8 mouse cellular contexts compared by ENCODE assay signal in genomic region chr11:80086844-80087243, GRCm38 (mm10). TPM values are rescaled to one million over a fixed set of nuclear protein-coding genes. Genes with fewer than 3 reads are reported as not detected.
DNase-seq lines count a peak whose midpoint lies in the region; ATAC-seq and TF ChIP-seq lines count a peak whose summit lies in the region.

No protein-coding gene starts in this region.

- peaks cover 0 to 3% of the 10 kb centered on the region in 2 experiments; a peak in 1 of 4 replicates for H3K4me1 ChIP-seq in ES-E14 (ENCODE audit: control insufficient read depth in 2 of 2, insufficient read depth in 2 of 2, low read length in 2 of 2, poor library complexity in 1 of 2)
- peaks cover 18% of the 10 kb centered on the region for H3K4me1 ChIP-seq in forebrain, embryonic 10.5 days
- peaks cover 8% of the 10 kb centered on the region for H3K4me1 ChIP-seq in lung, embryonic 15.5 days

- H3K27ac ChIP-seq in ES-E14 (ENCODE audit: insufficient read depth, low read depth, low read length, poor library complexity, severe bottlenecking) = no peak overlapping the region
- no peak overlapping the region for H3K27ac ChIP-seq in forebrain, embryonic 10.5 days
- H3K27ac ChIP-seq in lung, embryonic 15.5 days = no peak overlapping the region

- no peak overlapping the region for H3K9ac ChIP-seq in ES-E14 (ENCODE audit: insufficient read depth, low read depth, low read length, poor library complexity, severe bottlenecking)
- H3K9ac ChIP-seq in lung, embryonic 15.5 days = no peak overlapping the region

- peak; percentile 61; the same call in 1 of the 2 replicates for ATAC-seq in lung, embryonic 15.5 days (ENCODE audit: borderline replicate concordance, extremely low read depth, low FRiP score, low TSS enrichment)

- no peak overlapping the region for H3K4me2 ChIP-seq in lung, embryonic 15.5 days

- DNase-seq in ES-E14 (ENCODE audit: low read depth, low spot score) = peak; percentile 98
- peak; percentile 94 for DNase-seq in brain, adult 2 months (ENCODE audit: low read depth, low spot score)
- DNase-seq in forebrain, embryonic 10.5 days (ENCODE audit: extremely low spot score, low spot score) = peak; percentile 86
- peak; percentile 87 to 90 for DNase-seq in heart, postnatal 14 days
- peak; percentile 72 for DNase-seq in layer of hippocampus, adult 9-10 months (ENCODE audit: low spot score)
- DNase-seq in retina, postnatal 7 days (ENCODE audit: low read depth, low spot score) = peak; percentile 70
- DNase-seq in urinary bladder, adult 2 months (ENCODE audit: low spot score) = peak; percentile 43

- in situ Hi-C loops in ES-E14 (cut with MboI; ENCODE audit: low sequenced_read_pairs in 2 of 2, unreplicated experiment in 2 of 2) = no loop called here

- H3K9me3 ChIP-seq in ES-E14 (ENCODE audit: control insufficient read depth, insufficient read depth, low read depth, low read length) = no peaks in the 10 kb centered on the region
- no peaks in the 10 kb centered on the region for H3K9me3 ChIP-seq in forebrain, embryonic 10.5 days
- H3K9me3 ChIP-seq in lung, embryonic 15.5 days = no peaks in the 10 kb centered on the region

- intact Hi-C loops in heart, postnatal 14 days (cut with DNase I) = loop anchor here (5.0 to 10.0 kb wide), 3 partner anchors 45 to 98 kb away; partner anchors contain the start of genes Rnf135 and Tefm

- no peak overlapping the region for H3K4me3 ChIP-seq in ES-E14 (ENCODE audit: insufficient read depth in 1 of 2, low read depth in 1 of 2, low read length in 2 of 2, poor library complexity in 1 of 2, severe bottlenecking in 1 of 2)
- no peak overlapping the region; the same call in 1 of the 2 replicates for H3K4me3 ChIP-seq in forebrain, embryonic 10.5 days
- H3K4me3 ChIP-seq in lung, embryonic 15.5 days = no peak overlapping the region

- 15% methylated on average over 5 of the region's 5 CpGs for WGBS in forebrain, embryonic 10.5 days
- 14% methylated on average over 5 of the region's 5 CpGs for WGBS in lung, embryonic 15.5 days

- no peaks in the 10 kb centered on the region for H3K27me3 ChIP-seq in forebrain, embryonic 10.5 days (ENCODE audit: poor library complexity, severe bottlenecking)
- no peaks in the 10 kb centered on the region for H3K27me3 ChIP-seq in lung, embryonic 15.5 days

- no peaks in the 10 kb centered on the region for H3K36me3 ChIP-seq in ES-E14 (ENCODE audit: control insufficient read depth, insufficient read depth, low read length, poor library complexity, severe bottlenecking)
- peaks cover 2% of the 10 kb centered on the region for H3K36me3 ChIP-seq in forebrain, embryonic 10.5 days (replicated peaks)
- no peaks in the 10 kb centered on the region for H3K36me3 ChIP-seq in lung, embryonic 15.5 days

TF ChIP-seq in ES-E14, 5 proteins besides CTCF, POLR2A, EP300 and RAD21:
- TF ChIP-seq HCFC1 (IDR thresholded peaks at IDR 0.05; ENCODE audit: borderline replicate concordance, insufficient read depth, low read length) (no peak), CHD2 (IDR thresholded peaks at IDR 0.05; ENCODE audit: low read depth, low read length) (no peak), MAFK (IDR thresholded peaks at IDR 0.05; ENCODE audit: insufficient read depth, low read depth, low read length) (no peak), ZC3H11A (IDR thresholded peaks at IDR 0.05; ENCODE audit: borderline replicate concordance, low read depth, low read length) (no peak), ZNF384 (IDR thresholded peaks at IDR 0.05; ENCODE audit: low read depth, low read length) (no peak)

RNA-seq across cellular contexts. Expression of gene Atad5, which starts 2.4 kb away (rescaled TPM):
- 18.1 and 23.6 TPM in 2 replicates for total RNA-seq in ES-E14 (2012; rRNA removed)
- 20.3 and 20.7 TPM in 2 replicates for polyA plus RNA-seq in forebrain, embryonic 10.5 days (2016; fragmentation: Nextera tagmentation; extraction: Ambion mirVana)
- total RNA-seq in heart, postnatal 14 days (2021) = 1 to 10 TPM; 1.8 to 2.0 TPM
- 10.8 and 11.4 TPM in 2 replicates for polyA plus RNA-seq in lung, embryonic 15.5 days (2015; fragmentation: Nextera tagmentation; extraction: Ambion mirVana)
- 2.3 and 2.4 TPM in 2 replicates for polyA plus RNA-seq in urinary bladder, adult 2 months (2012; rRNA removed)

RNA-seq across cellular contexts. Expression of gene Crlf3, which starts 6.1 kb away (rescaled TPM):
- total RNA-seq in ES-E14 (2012; rRNA removed) = 55.3 and 57.3 TPM in 2 replicates
- polyA plus RNA-seq in forebrain, embryonic 10.5 days (2016; fragmentation: Nextera tagmentation; extraction: Ambion mirVana) = 40.6 and 45.7 TPM in 2 replicates
- total RNA-seq in heart, postnatal 14 days (2021) = 10 to 100 TPM; 16.1 to 16.9 TPM
- polyA plus RNA-seq in lung, embryonic 15.5 days (2015; fragmentation: Nextera tagmentation; extraction: Ambion mirVana) = 40.8 and 43.9 TPM in 2 replicates
- 17.5 and 17.7 TPM in 2 replicates for polyA plus RNA-seq in urinary bladder, adult 2 months (2012; rRNA removed)

RNA-seq across cellular contexts. Expression of gene Tefm, which starts 55.1 kb away (rescaled TPM):
- 31.1 and 33.3 TPM in 2 replicates for total RNA-seq in ES-E14 (2012; rRNA removed)
- 33.9 and 38.2 TPM in 2 replicates for polyA plus RNA-seq in forebrain, embryonic 10.5 days (2016; fragmentation: Nextera tagmentation; extraction: Ambion mirVana)
- 10 to 100 TPM; 24.4 to 24.8 TPM for total RNA-seq in heart, postnatal 14 days (2021)
- 28.2 and 29.2 TPM in 2 replicates for polyA plus RNA-seq in lung, embryonic 15.5 days (2015; fragmentation: Nextera tagmentation; extraction: Ambion mirVana)
- polyA plus RNA-seq in urinary bladder, adult 2 months (2012; rRNA removed) = 11.4 and 13.6 TPM in 2 replicates

Comparison
In these comparisons a context has a peak if more than half of its experiments do, and no peak if none do; other contexts are left out.
1. DNase-seq: peak in every context shown above with its lines; median percentile 98 in ES-E14; 94 in brain, adult 2 months; 88 in heart, postnatal 14 days; 86 in forebrain, embryonic 10.5 days; 72 in layer of hippocampus, adult 9-10 months; 70 in retina, postnatal 7 days; 43 in urinary bladder, adult 2 months.